Comparison of ENCODE assay signal across 15 mouse cellular contexts in genomic region chr5:113596780-113597353, GRCm38 (mm10).
"Had no signal": no experiment of that assay in that cellular context is flagged by ENCODE, and none has a peak within 500 bp of the region (broad histone marks: within the 10 kb centered on the region; RNA-seq: fewer than 3 reads in every experiment).

No protein-coding gene starts in this region.

- H3K27me3 ChIP-seq: liver, embryonic 15.5 days; midbrain, embryonic 12.5 days; neural tube, embryonic 15.5 days had no signal

- H3K4me3 ChIP-seq: layer of hippocampus, adult 2 months; liver, embryonic 15.5 days; midbrain, embryonic 12.5 days; myocyte; neural tube, embryonic 15.5 days had no signal

- ATAC-seq: lung, postnatal 0 days had no signal

- H3K9me3 ChIP-seq: liver, embryonic 15.5 days; midbrain, embryonic 12.5 days; neural tube, embryonic 15.5 days had no signal

- H3K4me2 ChIP-seq: liver, embryonic 11.5 days; liver, embryonic 15.5 days; midbrain, embryonic 12.5 days; neural tube, embryonic 15.5 days had no signal

- H3K4me1 ChIP-seq: liver, embryonic 15.5 days had no signal

- H3K36me3 ChIP-seq: liver, embryonic 15.5 days; midbrain, embryonic 12.5 days; neural tube, embryonic 15.5 days had no signal

- H3K27ac ChIP-seq: kidney, postnatal 0 days; layer of hippocampus, adult 2 months; liver, embryonic 15.5 days; neural tube, embryonic 15.5 days had no signal

- H3K9ac ChIP-seq: liver, embryonic 15.5 days; midbrain, embryonic 12.5 days; neural tube, embryonic 15.5 days had no signal

- DNase-seq: kidney, adult 8-10 months; left cerebral cortex, postnatal 4 days; lung, adult 2 months; lung, postnatal 4 days; right cerebral cortex, adult 18-20 months; right cerebral cortex, postnatal 25 days; thymus, postnatal 36 days had no signal
